Mouse (Mus musculus) hindbrain, embryonic 11.5 days (tissue): ENCODE measurements around the gene Chka. TPM values are rescaled to one million over a fixed set of nuclear protein-coding genes. Genes with fewer than 3 reads are reported as not detected.

Experiments used
- ATAC-seq: fragments of 200-750 bp; cut with Nextera tagmentation; 2 replicates; pipeline ENCODE4 v1.8.0; 2017; ENCODE audit warnings: mild to moderate bottlenecking, moderate TSS enrichment, moderate library complexity; ENCODE audit not compliant: low FRiP score
- DNase-seq: peaks from one replicate; pipeline ENCODE4 v3.0.0-alpha.2; 2015; ENCODE audit warnings: low spot score
- H3K27ac ChIP-seq: fragments of 300-500 bp; sonication (generic); 2 replicates; pipeline ENCODE4 v1.5.1; 2014; ENCODE audit warnings: mild to moderate bottlenecking, low read depth, low read length
- H3K27me3 ChIP-seq: fragments of 300-500 bp; sonication (generic); 2 replicates; pipeline ENCODE4 v1.6.1; 2014; ENCODE audit warnings: mild to moderate bottlenecking, low read length, moderate library complexity, mixed read lengths; ENCODE audit not compliant: control insufficient read depth, insufficient read depth
- H3K36me3 ChIP-seq: fragments of 300-500 bp; sonication (generic); 2 replicates; pipeline ENCODE4 v1.6.1; 2014; ENCODE audit warnings: mild to moderate bottlenecking, low read length, moderate library complexity, mixed read lengths; ENCODE audit not compliant: control insufficient read depth, insufficient read depth
- H3K4me1 ChIP-seq: fragments of 300-500 bp; sonication (generic); replicated peaks from 2 replicates; pipeline ENCODE4 v1.6.1; 2014; ENCODE audit warnings: low read length, mixed read lengths; ENCODE audit not compliant: control insufficient read depth, insufficient read depth
- H3K4me2 ChIP-seq: fragments of 300-500 bp; sonication (generic); replicated peaks from 2 replicates; pipeline ENCODE4 v1.6.1; 2014; ENCODE audit warnings: mild to moderate bottlenecking, low read depth, low read length
- H3K4me3 ChIP-seq: fragments of 300-500 bp; sonication (generic); 2 replicates; pipeline ENCODE4 v1.5.1; 2014; ENCODE audit warnings: low read depth, low read length
- H3K9ac ChIP-seq: fragments of 300-500 bp; sonication (generic); 2 replicates; pipeline ENCODE4 v1.6.1; 2014; ENCODE audit warnings: low read depth, low read length
- H3K9me3 ChIP-seq: fragments of 300-500 bp; sonication (generic); 2 replicates; pipeline ENCODE4 v1.6.1; 2016; ENCODE audit warnings: low read length; ENCODE audit not compliant: control insufficient read depth
- WGBS: fragments of 180-500 bp; shearing (Covaris S2); extraction: QIAGEN DNeasy Blood & Tissue Kit; methylation state at CpG from one replicate; pipeline ENCODE4 v1.1.7; 2014; 5-methylcytosine and 5-hydroxymethylcytosine counted together
- polyA plus RNA-seq: library from polyadenylated mRNA; unstranded; fragments of >200 nt; fragmentation: Nextera tagmentation; extraction: Ambion mirVana; gene quantifications from 2 replicates; pipeline ENCODE4 v1.2.1, GENCODE M21; 2014

Chka gene
- polyA plus RNA-seq, 1 experiment from 2014 or later: 63.7 TPM

- peak within 1 kb of the TSS; percentile 60 for H3K4me2 ChIP-seq
- no peaks in the 10 kb centered on the region for H3K27me3 ChIP-seq
- H3K36me3 ChIP-seq: no peaks in the 10 kb centered on the region
- peak within 1 kb of the TSS; percentile 67 for H3K9ac ChIP-seq
- ATAC-seq (peak; percentile 98), DNase-seq (peak; percentile 94)
- under 1% methylated on average over 43 of the region's 43 CpGs for WGBS
- H3K27ac ChIP-seq: peak within 1 kb of the TSS; percentile 70
- no peaks in the 10 kb centered on the region for H3K9me3 ChIP-seq
- H3K4me1 ChIP-seq: peaks cover 10% of the 10 kb centered on the region; the same call in 1 of the 2 replicates
- H3K4me3 ChIP-seq: peak within 1 kb of the TSS; percentile 58
Observed at GRCm38 (mm10) chr19:3912337-3913204, 61.0 kb downstream of the Chka start, which contains the start of gene Ndufs8. Gene Ndufs8, minus strand, starts transcription at chr19:3912774.

- Histone ChIP-seq H3K9ac (no peak overlapping the region; the same call in 1 of the 2 replicates), H3K4me2 (peak overlapping the region; percentile 60), H3K4me1 (peaks cover 10% of the 10 kb centered on the region; the same call in 1 of the 2 replicates), H3K9me3 (no peaks in the 10 kb centered on the region), H3K36me3 (no peaks in the 10 kb centered on the region), H3K27me3 (no peaks in the 10 kb centered on the region), H3K4me3 (peak overlapping the region; percentile 54; the same call in 1 of the 2 replicates), H3K27ac (no peak overlapping the region)
- DNase-seq: no peak
- 89% methylated on average over 8 of the region's 8 CpGs for WGBS
- no peak for ATAC-seq
Observed at GRCm38 (mm10) chr19:3913692-3914091, 62.1 kb downstream of the Chka start.

- Histone ChIP-seq H3K9ac (no peak overlapping the region), H3K27me3 (no peaks in the 10 kb centered on the region), H3K36me3 (no peaks in the 10 kb centered on the region), H3K4me3 (no peak overlapping the region), H3K27ac (no peak overlapping the region), H3K4me1 (peaks cover 10% of the 10 kb centered on the region; the same call in 1 of the 2 replicates), H3K9me3 (no peaks in the 10 kb centered on the region), H3K4me2 (no peak overlapping the region)
- WGBS: 86% methylated on average over 5 of the region's 5 CpGs
- DNase-seq (no peak), ATAC-seq (no peak)
Observed at GRCm38 (mm10) chr19:3914535-3914934, 63.0 kb downstream of the Chka start.

- H3K4me1 ChIP-seq: peaks cover 6% of the 10 kb centered on the region; the same call in 1 of the 2 replicates
- 78% methylated on average over 11 of the region's 11 CpGs for WGBS
- DNase-seq (no peak), ATAC-seq (no peak)
- no peak overlapping the region for H3K4me2 ChIP-seq
- H3K9ac ChIP-seq: no peak overlapping the region
- H3K9me3 ChIP-seq: no peaks in the 10 kb centered on the region
- H3K27ac ChIP-seq: no peak overlapping the region
- no peaks in the 10 kb centered on the region for H3K27me3 ChIP-seq
- no peak overlapping the region for H3K4me3 ChIP-seq
- H3K36me3 ChIP-seq: no peaks in the 10 kb centered on the region
Observed at GRCm38 (mm10) chr19:3916727-3917126, 65.2 kb downstream of the Chka start.

- no peak for DNase-seq
- no peak overlapping the region for H3K4me2 ChIP-seq
- no peak for ATAC-seq
- no peak overlapping the region for H3K27ac ChIP-seq
- no peaks in the 10 kb centered on the region for H3K36me3 ChIP-seq
- no peaks in the 10 kb centered on the region for H3K27me3 ChIP-seq
- 0 out of 2 replicates have a peak, but pooled peaks cover 3% of the 10 kb centered on the region for H3K4me1 ChIP-seq
- no peak overlapping the region for H3K9ac ChIP-seq
- H3K9me3 ChIP-seq: no peaks in the 10 kb centered on the region
- H3K4me3 ChIP-seq: no peak overlapping the region
Observed at GRCm38 (mm10) chr19:3919928-3920327, 68.4 kb downstream of the Chka start.

GRCm38 (mm10) chr19:3922661-3923371 is 71.2 kb downstream of the Chka start:
- Histone ChIP-seq H3K4me1 (0 out of 2 replicates have a peak, but pooled peaks cover 3% of the 10 kb centered on the region), H3K9me3 (no peaks in the 10 kb centered on the region), H3K4me3 (no peak overlapping the region), H3K4me2 (no peak overlapping the region), H3K36me3 (no peaks in the 10 kb centered on the region), H3K27ac (no peak overlapping the region), H3K9ac (no peak overlapping the region), H3K27me3 (no peaks in the 10 kb centered on the region)
- WGBS: 60% methylated on average over 10 of the region's 10 CpGs
- DNase-seq: no peak
- no peak for ATAC-seq

- no peaks in the 10 kb centered on the region for H3K36me3 ChIP-seq
- no peak for DNase-seq
- ATAC-seq: no peak
- no peaks in the 10 kb centered on the region for H3K27me3 ChIP-seq
- no peak overlapping the region for H3K27ac ChIP-seq
- WGBS: 57% methylated on average over 13 of the region's 13 CpGs
- no peak overlapping the region for H3K4me2 ChIP-seq
- H3K9ac ChIP-seq: no peak overlapping the region
- H3K9me3 ChIP-seq: no peaks in the 10 kb centered on the region
- 0 out of 2 replicates have a peak, but pooled peaks cover 3% of the 10 kb centered on the region for H3K4me1 ChIP-seq
- H3K4me3 ChIP-seq: no peak overlapping the region
Observed at GRCm38 (mm10) chr19:3923586-3923985, 72.0 kb downstream of the Chka start.

GRCm38 (mm10) chr19:3924190-3924589 is 72.6 kb downstream of the Chka start:
- ATAC-seq (no peak), DNase-seq (no peak)
- no peaks in the 10 kb centered on the region for H3K36me3 ChIP-seq
- H3K4me3 ChIP-seq: no peak overlapping the region
- H3K9me3 ChIP-seq: no peaks in the 10 kb centered on the region
- WGBS: 86% methylated on average over 8 of the region's 8 CpGs
- 0 out of 2 replicates have a peak, but pooled peaks cover 3% of the 10 kb centered on the region for H3K4me1 ChIP-seq
- no peak overlapping the region for H3K9ac ChIP-seq
- H3K27me3 ChIP-seq: no peaks in the 10 kb centered on the region
- no peak overlapping the region for H3K27ac ChIP-seq
- no peak overlapping the region for H3K4me2 ChIP-seq
